8 mouse cellular contexts compared by ENCODE assay signal in genomic region chr1:64088604-64089320, GRCm38 (mm10). TPM values are rescaled to one million over a fixed set of nuclear protein-coding genes. Genes with fewer than 3 reads are reported as not detected.
DNase-seq lines count a peak whose midpoint lies in the region; ATAC-seq and TF ChIP-seq lines count a peak whose summit lies in the region.

No protein-coding gene starts in this region.

- H3K9ac ChIP-seq in intestine, embryonic 15.5 days = no peak overlapping the region

- peak overlapping the region; percentile 43 for H3K4me2 ChIP-seq in intestine, embryonic 15.5 days (replicated peaks)

- H3K4me1 ChIP-seq in embryonic fibroblast, embryonic 13.5 days (ENCODE audit: control insufficient read depth, insufficient read depth, low read length) = peaks cover 8% of the 10 kb centered on the region
- H3K4me1 ChIP-seq in intestine, embryonic 15.5 days (replicated peaks) = peaks cover 18% of the 10 kb centered on the region

- peak; percentile 10; the same call in 1 of the 2 replicates for ATAC-seq in intestine, embryonic 15.5 days
- peak; percentile 40 for ATAC-seq in megakaryocyte progenitor cell, adult 5-6 weeks (replicated peaks; ENCODE audit: poor library complexity)

- no peak for TF ChIP-seq POLR2A in embryonic fibroblast, embryonic 13.5 days (IDR thresholded peaks at IDR 0.05; ENCODE audit: low read depth, low read length)

- DNase-seq in cerebellum, adult 9-11 months = peak; percentile 53
- no peak for DNase-seq in cerebellum, postnatal 4 days (ENCODE audit: low spot score in 2 of 2)
- peak; percentile 52 for DNase-seq in thymus, postnatal 14 days
- no peak for DNase-seq in urinary bladder, postnatal 4 days (ENCODE audit: low spot score in 2 of 2)
- DNase-seq in adipocyte (ENCODE audit: low spot score) = no peak

- 67% methylated on average over 12 of the region's 12 CpGs for WGBS in intestine, embryonic 15.5 days

- no peak for TF ChIP-seq CTCF in embryonic fibroblast, embryonic 13.5 days (IDR thresholded peaks at IDR 0.05; ENCODE audit: borderline replicate concordance, insufficient read depth, low read length)

- H3K36me3 ChIP-seq in intestine, embryonic 15.5 days = no peaks in the 10 kb centered on the region

- H3K27me3 ChIP-seq in intestine, embryonic 15.5 days (replicated peaks) = no peaks in the 10 kb centered on the region

- peak overlapping the region; percentile 55 for H3K27ac ChIP-seq in embryonic fibroblast, embryonic 13.5 days (ENCODE audit: insufficient read depth, low read length)
- peak overlapping the region; percentile 62; the same call in 1 of the 2 replicates for H3K27ac ChIP-seq in intestine, embryonic 15.5 days

- H3K4me3 ChIP-seq in embryonic fibroblast, embryonic 13.5 days (ENCODE audit: insufficient read depth, low read length) = no peak overlapping the region
- no peak overlapping the region for H3K4me3 ChIP-seq in intestine, embryonic 15.5 days (replicated peaks)

- H3K9me3 ChIP-seq in intestine, embryonic 15.5 days = no peaks in the 10 kb centered on the region

RNA-seq across cellular contexts. Expression of gene Klf7, which starts 33.3 kb away (rescaled TPM):
- 34.3 and 44.7 TPM in 2 replicates for polyA plus RNA-seq in embryonic fibroblast, embryonic 13.5 days (2011; ENCODE audit: insufficient read length, low read depth, missing spikeins)
- 24.8 and 27.3 TPM in 2 replicates for polyA plus RNA-seq in intestine, embryonic 15.5 days (2015; fragmentation: Nextera tagmentation; extraction: Ambion mirVana)
- 5.5 and 6.8 TPM in 2 replicates for total RNA-seq in megakaryocyte progenitor cell, adult 5-6 weeks (2015)
- 3.0 and 7.0 TPM in 2 replicates for total RNA-seq in megakaryocyte progenitor cell, adult 5-6 weeks (2017)

Comparison
In these comparisons a context has a peak if more than half of its experiments do, and no peak if none do; other contexts are left out.
1. DNase-seq: peak in cerebellum, adult 9-11 months (single experiment) and thymus, postnatal 14 days (single experiment); none in cerebellum, postnatal 4 days (0 of 2), urinary bladder, postnatal 4 days (0 of 2) and adipocyte (single experiment).